Mouse (Mus musculus) erythroblast, embryonic 14.5 days (primary cell): ENCODE data around the gene Aplp1.

Experiments used
- GATA1 ChIP-seq: IDR thresholded peaks from 2 replicates; pipeline ENCODE4 v1.6.1; 2012; ENCODE audit warnings: low read length, inconsistent platforms, mixed read lengths
- TAL1 ChIP-seq: IDR thresholded peaks from 3 replicates; pipeline ENCODE4 v1.6.1; 2012; ENCODE audit warnings: low read length, inconsistent platforms, mixed read lengths

GRCm38 (mm10) chr7:30490957-30491307 is 45.6 kb upstream of the Aplp1 start:
- no peak for TF ChIP-seq TAL1
- TF ChIP-seq GATA1: no peak
